Comparison of ENCODE assay signal across 8 mouse cellular contexts in the genomic region with DNA sequence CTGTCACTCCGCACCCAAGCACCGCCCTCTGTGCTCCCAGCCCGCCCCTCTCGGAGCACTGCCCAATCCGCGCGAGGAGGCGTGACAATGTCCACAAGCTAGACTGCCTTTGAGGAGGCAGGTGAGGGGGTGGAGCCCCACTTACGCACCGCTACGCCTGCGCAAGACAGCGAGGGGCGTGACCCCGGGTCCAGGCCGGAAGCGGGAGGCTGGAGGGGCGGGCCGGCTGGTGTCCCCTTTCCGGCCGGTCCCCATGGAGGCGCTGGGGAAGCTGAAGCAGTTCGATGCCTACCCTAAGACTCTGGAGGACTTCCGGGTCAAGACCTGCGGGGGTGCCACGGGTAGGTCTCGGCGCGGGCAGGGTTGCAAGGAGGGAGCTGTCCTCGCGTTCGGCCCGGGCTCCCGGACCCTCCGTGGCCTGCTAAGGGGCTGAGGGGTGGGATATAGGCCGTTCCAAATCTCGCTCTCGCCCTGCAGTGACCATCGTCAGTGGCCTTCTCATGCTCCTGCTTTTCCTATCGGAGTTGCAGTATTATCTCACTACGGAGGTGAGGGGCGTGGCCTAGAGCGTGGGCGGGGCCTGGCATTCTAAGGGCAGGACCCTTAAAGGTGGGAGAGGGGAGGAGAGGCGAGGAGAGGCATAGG. TPM values are rescaled to one million over a fixed set of nuclear protein-coding genes. Genes with fewer than 3 reads are reported as not detected.
DNase-seq lines count a peak whose midpoint lies in the region; ATAC-seq lines count a peak whose summit lies in the region.

A gene (minus strand): TSS at position 90 of the 645 bp plus-strand sequence.
A gene (plus strand): TSS at position 158 of the 645 bp plus-strand sequence.

- ATAC-seq in hematopoietic stem cell, adult 5-6 weeks (replicated peaks in 1 of 2; ENCODE audit: insufficient read depth in 1 of 2, low FRiP score in 2 of 2, low TSS enrichment in 1 of 2, low read depth in 1 of 2, poor library complexity in 2 of 2, severe bottlenecking in 2 of 2) = peak; percentile 98 to 99
- peak; percentile 100 for ATAC-seq in lung, embryonic 16.5 days (ENCODE audit: low read depth)

- peak; percentile 87 for DNase-seq in MEL-GATA-1-ER (ENCODE audit: extremely low read depth, low read depth)
- DNase-seq in cerebellum, adult 8-10 months = peak; percentile 97
- peak; percentile 98 for DNase-seq in forelimb bud, embryonic 11.5 days (ENCODE audit: low read depth, low spot score)
- peak; percentile 94 for DNase-seq in layer of hippocampus, adult 9-10 months (ENCODE audit: low spot score)
- peak; percentile 92 for DNase-seq in ovary, postnatal 10 days (ENCODE audit: low spot score)
- peak; percentile 98 to 99 for DNase-seq in thymus, postnatal 10 days (ENCODE audit: low spot score in 2 of 2)

- WGBS in lung, embryonic 16.5 days = under 1% methylated on average over 44 of the region's 45 CpGs

- H3K9ac ChIP-seq in lung, embryonic 16.5 days (ENCODE audit: low read length) = peak within 1 kb of the TSS; percentile 78

- H3K4me3 ChIP-seq in lung, embryonic 16.5 days (ENCODE audit: low read length) = peak within 1 kb of the TSS; percentile 69

- H3K9me3 ChIP-seq in lung, embryonic 16.5 days (ENCODE audit: control insufficient read depth, low read length) = no peaks in the 10 kb centered on the region

- peak within 1 kb of the TSS; percentile 68 for H3K27ac ChIP-seq in lung, embryonic 16.5 days (ENCODE audit: low read length)

- no peaks in the 10 kb centered on the region for H3K27me3 ChIP-seq in lung, embryonic 16.5 days (ENCODE audit: control insufficient read depth, insufficient read depth, low read depth, low read length)

- peaks cover 9% of the 10 kb centered on the region for H3K4me1 ChIP-seq in lung, embryonic 16.5 days (replicated peaks; ENCODE audit: control insufficient read depth, insufficient read depth, low read length)

- H3K36me3 ChIP-seq in lung, embryonic 16.5 days (ENCODE audit: control insufficient read depth, insufficient read depth, low read length) = peaks cover 17% of the 10 kb centered on the region

- peak within 1 kb of the TSS; percentile 84 for H3K4me2 ChIP-seq in lung, embryonic 16.5 days (ENCODE audit: low read depth, low read length)

RNA-seq across cellular contexts. Expression of the first gene that starts in this region (rescaled TPM):
- total RNA-seq in hematopoietic stem cell, adult 5-6 weeks (2017) = 0.69 and 1.4 TPM in 2 replicates
- 1.5 and 1.6 TPM in 2 replicates for polyA plus RNA-seq in lung, embryonic 16.5 days (2015; fragmentation: Nextera tagmentation; extraction: Ambion mirVana)

RNA-seq across cellular contexts. Expression of the second gene that starts in this region (rescaled TPM):
- total RNA-seq in hematopoietic stem cell, adult 5-6 weeks (2017) = 84.0 and 97.9 TPM in 2 replicates
- polyA plus RNA-seq in lung, embryonic 16.5 days (2015; fragmentation: Nextera tagmentation; extraction: Ambion mirVana) = 224 and 242 TPM in 2 replicates

Comparison
In these comparisons a context has a peak if more than half of its experiments do, and no peak if none do; other contexts are left out.
1. Peak in every context shown above with its lines: DNase-seq, ATAC-seq, H3K4me3 ChIP-seq and H3K27ac ChIP-seq.